Mouse (Mus musculus): ENCODE measurements at regions not wholly inside any gene's neighbourhood (a gene's known extent, or its start where the extent isn't known, plus 50 kb on each side); places are given as distances from the start of the nearest gene placed in this dataset.
A peak's percentile ranks its signal among the peaks of the same experiment; 100 is the strongest.

GRCm38 (mm10) chr4:137216908-137217497 lies 60.3 kb upstream of the Wnt4 start:
- ATAC-seq (ENCODE audit: low read depth): no peak
- no peak overlapping the region for H3K27ac ChIP-seq (replicated peaks; ENCODE audit: low read depth, low read length)
- no peak for DNase-seq (ENCODE audit: low spot score)
- H3K27me3 ChIP-seq (replicated peaks; ENCODE audit: control insufficient read depth, insufficient read depth, low read length): no peaks in the 10 kb centered on the region
- no peaks in the 10 kb centered on the region for H3K36me3 ChIP-seq (ENCODE audit: control insufficient read depth, insufficient read depth, low read length)
- H3K9ac ChIP-seq (ENCODE audit: low read depth, low read length): no peak overlapping the region
- no peak overlapping the region for H3K4me2 ChIP-seq (ENCODE audit: low read depth, low read length)
- H3K4me3 ChIP-seq (ENCODE audit: low read depth, low read length): no peak overlapping the region
- 58% methylated on average over 9 of the region's 9 CpGs for WGBS
- peaks cover 5% of the 10 kb centered on the region; the same call in 1 of the 2 replicates for H3K4me1 ChIP-seq (ENCODE audit: control insufficient read depth, insufficient read depth, low read length)
- H3K9me3 ChIP-seq (ENCODE audit: control insufficient read depth, low read length): 0 out of 2 replicates have a peak, but pooled peaks cover 4% of the 10 kb centered on the region

GRCm38 (mm10) chr4:137214573-137214972 lies 62.7 kb upstream of the Wnt4 start:
- no peak for ATAC-seq (ENCODE audit: low read depth)
- Histone ChIP-seq H3K27me3 (replicated peaks; ENCODE audit: control insufficient read depth, insufficient read depth, low read length) (no peaks in the 10 kb centered on the region), H3K4me3 (ENCODE audit: low read depth, low read length) (no peak overlapping the region), H3K27ac (replicated peaks; ENCODE audit: low read depth, low read length) (no peak overlapping the region), H3K4me2 (ENCODE audit: low read depth, low read length) (no peak overlapping the region), H3K9me3 (ENCODE audit: control insufficient read depth, low read length) (no peaks in the 10 kb centered on the region), H3K4me1 (ENCODE audit: control insufficient read depth, insufficient read depth, low read length) (peaks cover 7% of the 10 kb centered on the region; the same call in 1 of the 2 replicates), H3K36me3 (ENCODE audit: control insufficient read depth, insufficient read depth, low read length) (no peaks in the 10 kb centered on the region), H3K9ac (ENCODE audit: low read depth, low read length) (no peak overlapping the region)
- DNase-seq (ENCODE audit: low spot score): no peak
- WGBS: 68% methylated on average over 8 of the region's 8 CpGs

- Histone ChIP-seq H3K9ac (ENCODE audit: low read depth, low read length) (no peak overlapping the region), H3K27ac (replicated peaks; ENCODE audit: low read depth, low read length) (no peak overlapping the region), H3K36me3 (ENCODE audit: control insufficient read depth, insufficient read depth, low read length) (no peaks in the 10 kb centered on the region), H3K9me3 (ENCODE audit: control insufficient read depth, low read length) (no peaks in the 10 kb centered on the region), H3K4me2 (ENCODE audit: low read depth, low read length) (no peak overlapping the region), H3K4me3 (ENCODE audit: low read depth, low read length) (no peak overlapping the region), H3K27me3 (replicated peaks; ENCODE audit: control insufficient read depth, insufficient read depth, low read length) (no peaks in the 10 kb centered on the region), H3K4me1 (ENCODE audit: control insufficient read depth, insufficient read depth, low read length) (peaks cover 7% of the 10 kb centered on the region; the same call in 1 of the 2 replicates)
- ATAC-seq (ENCODE audit: low read depth) (no peak), DNase-seq (ENCODE audit: low spot score) (no peak)
- 47% methylated on average over 9 of the region's 9 CpGs for WGBS
Measured at GRCm38 (mm10) chr4:137212846-137213245, 64.4 kb upstream of the Wnt4 start.

GRCm38 (mm10) chr4:137212106-137212505 lies 65.2 kb upstream of the Wnt4 start:
- H3K4me3 ChIP-seq (ENCODE audit: low read depth, low read length): no peak overlapping the region
- H3K27ac ChIP-seq (replicated peaks; ENCODE audit: low read depth, low read length): no peak overlapping the region
- no peak overlapping the region for H3K4me2 ChIP-seq (ENCODE audit: low read depth, low read length)
- DNase-seq (ENCODE audit: low spot score): peak; percentile 62
- no peaks in the 10 kb centered on the region for H3K36me3 ChIP-seq (ENCODE audit: control insufficient read depth, insufficient read depth, low read length)
- 58% methylated on average over 14 of the region's 14 CpGs for WGBS
- H3K4me1 ChIP-seq (ENCODE audit: control insufficient read depth, insufficient read depth, low read length): peaks cover 7% of the 10 kb centered on the region; the same call in 1 of the 2 replicates
- no peaks in the 10 kb centered on the region for H3K9me3 ChIP-seq (ENCODE audit: control insufficient read depth, low read length)
- ATAC-seq (ENCODE audit: low read depth): peak; percentile 87
- no peaks in the 10 kb centered on the region for H3K27me3 ChIP-seq (replicated peaks; ENCODE audit: control insufficient read depth, insufficient read depth, low read length)
- no peak overlapping the region for H3K9ac ChIP-seq (ENCODE audit: low read depth, low read length)

- WGBS: 70% methylated on average over 4 of the region's 4 CpGs
- H3K9ac ChIP-seq (ENCODE audit: low read depth, low read length): no peak overlapping the region
Measured at GRCm38 (mm10) chr4:137211288-137211687, 66.0 kb upstream of the Wnt4 start.

GRCm38 (mm10) chr4:137210525-137210924 lies 66.8 kb upstream of the Wnt4 start:
- no peak overlapping the region for H3K4me2 ChIP-seq (ENCODE audit: low read depth, low read length)
- DNase-seq (ENCODE audit: low spot score) (no peak), ATAC-seq (ENCODE audit: low read depth) (no peak)
- no peaks in the 10 kb centered on the region for H3K36me3 ChIP-seq (ENCODE audit: control insufficient read depth, insufficient read depth, low read length)
- peaks cover 7% of the 10 kb centered on the region; the same call in 1 of the 2 replicates for H3K4me1 ChIP-seq (ENCODE audit: control insufficient read depth, insufficient read depth, low read length)
- H3K27ac ChIP-seq (replicated peaks; ENCODE audit: low read depth, low read length): no peak overlapping the region
- WGBS: 69% methylated on average over 4 of the region's 4 CpGs
- H3K9ac ChIP-seq (ENCODE audit: low read depth, low read length): no peak overlapping the region
- H3K4me3 ChIP-seq (ENCODE audit: low read depth, low read length): no peak overlapping the region
- no peaks in the 10 kb centered on the region for H3K27me3 ChIP-seq (replicated peaks; ENCODE audit: control insufficient read depth, insufficient read depth, low read length)
- H3K9me3 ChIP-seq (ENCODE audit: control insufficient read depth, low read length): no peaks in the 10 kb centered on the region

More at GRCm38 (mm10) chr4:137211288-137211687, 66.0 kb upstream of the Wnt4 start:
- H3K27me3 ChIP-seq (replicated peaks; ENCODE audit: control insufficient read depth, insufficient read depth, low read length): no peaks in the 10 kb centered on the region
- peaks cover 7% of the 10 kb centered on the region; the same call in 1 of the 2 replicates for H3K4me1 ChIP-seq (ENCODE audit: control insufficient read depth, insufficient read depth, low read length)
- H3K27ac ChIP-seq (replicated peaks; ENCODE audit: low read depth, low read length): 0 out of 2 replicates have a peak overlapping the region, but pooled peaks have one; percentile 4
- ATAC-seq (ENCODE audit: low read depth) (no peak), DNase-seq (ENCODE audit: low spot score) (peak; percentile 30)
- no peak overlapping the region for H3K4me2 ChIP-seq (ENCODE audit: low read depth, low read length)
- no peaks in the 10 kb centered on the region for H3K9me3 ChIP-seq (ENCODE audit: control insufficient read depth, low read length)
- no peaks in the 10 kb centered on the region for H3K36me3 ChIP-seq (ENCODE audit: control insufficient read depth, insufficient read depth, low read length)
- H3K4me3 ChIP-seq (ENCODE audit: low read depth, low read length): no peak overlapping the region

- no peak overlapping the region for H3K27ac ChIP-seq (replicated peaks; ENCODE audit: low read depth, low read length)
- H3K4me1 ChIP-seq (ENCODE audit: control insufficient read depth, insufficient read depth, low read length): no peaks in the 10 kb centered on the region
- 0 out of 2 replicates have a peak, but pooled peaks have one; percentile 23 for ATAC-seq (ENCODE audit: low read depth)
- H3K36me3 ChIP-seq (ENCODE audit: control insufficient read depth, insufficient read depth, low read length): no peaks in the 10 kb centered on the region
- no peak overlapping the region for H3K9ac ChIP-seq (ENCODE audit: low read depth, low read length)
- no peak overlapping the region for H3K4me2 ChIP-seq (ENCODE audit: low read depth, low read length)
- no peak for DNase-seq (ENCODE audit: low spot score)
- H3K9me3 ChIP-seq (ENCODE audit: control insufficient read depth, low read length): no peaks in the 10 kb centered on the region
- 78% methylated on average over 7 of the region's 7 CpGs for WGBS
- no peaks in the 10 kb centered on the region for H3K27me3 ChIP-seq (replicated peaks; ENCODE audit: control insufficient read depth, insufficient read depth, low read length)
- no peak overlapping the region for H3K4me3 ChIP-seq (ENCODE audit: low read depth, low read length)
Measured at GRCm38 (mm10) chr4:137200968-137201367, 76.3 kb upstream of the Wnt4 start.

- peak; percentile 53 for DNase-seq (ENCODE audit: low spot score)
- H3K4me3 ChIP-seq (ENCODE audit: low read depth, low read length): no peak overlapping the region
- H3K4me2 ChIP-seq (ENCODE audit: low read depth, low read length): no peak overlapping the region
- H3K36me3 ChIP-seq (ENCODE audit: control insufficient read depth, insufficient read depth, low read length): no peaks in the 10 kb centered on the region
- WGBS: 51% methylated on average over 9 of the region's 9 CpGs
- no peak overlapping the region for H3K27ac ChIP-seq (replicated peaks; ENCODE audit: low read depth, low read length)
- H3K4me1 ChIP-seq (ENCODE audit: control insufficient read depth, insufficient read depth, low read length): no peaks in the 10 kb centered on the region
- no peaks in the 10 kb centered on the region for H3K9me3 ChIP-seq (ENCODE audit: control insufficient read depth, low read length)
- H3K27me3 ChIP-seq (replicated peaks; ENCODE audit: control insufficient read depth, insufficient read depth, low read length): no peaks in the 10 kb centered on the region
- ATAC-seq (ENCODE audit: low read depth): no peak
- H3K9ac ChIP-seq (ENCODE audit: low read depth, low read length): no peak overlapping the region
Measured at GRCm38 (mm10) chr4:137200426-137200825, 76.9 kb upstream of the Wnt4 start.

GRCm38 (mm10) chr4:137196491-137196974 lies 80.8 kb upstream of the Wnt4 start:
- no peak for DNase-seq (ENCODE audit: low spot score)
- no peak overlapping the region for H3K4me3 ChIP-seq (ENCODE audit: low read depth, low read length)
- H3K9me3 ChIP-seq (ENCODE audit: control insufficient read depth, low read length): no peaks in the 10 kb centered on the region
- peaks cover 3% of the 10 kb centered on the region for H3K4me1 ChIP-seq (ENCODE audit: control insufficient read depth, insufficient read depth, low read length)
- WGBS: 40% methylated on average over 5 of the region's 5 CpGs
- no peak overlapping the region for H3K4me2 ChIP-seq (ENCODE audit: low read depth, low read length)
- no peak for ATAC-seq (ENCODE audit: low read depth)
- no peaks in the 10 kb centered on the region for H3K36me3 ChIP-seq (ENCODE audit: control insufficient read depth, insufficient read depth, low read length)
- H3K27me3 ChIP-seq (replicated peaks; ENCODE audit: control insufficient read depth, insufficient read depth, low read length): no peaks in the 10 kb centered on the region
- no peak overlapping the region for H3K27ac ChIP-seq (replicated peaks; ENCODE audit: low read depth, low read length)
- H3K9ac ChIP-seq (ENCODE audit: low read depth, low read length): no peak overlapping the region
